20 mouse cellular contexts compared by ENCODE assay signal in the genomic region with DNA sequence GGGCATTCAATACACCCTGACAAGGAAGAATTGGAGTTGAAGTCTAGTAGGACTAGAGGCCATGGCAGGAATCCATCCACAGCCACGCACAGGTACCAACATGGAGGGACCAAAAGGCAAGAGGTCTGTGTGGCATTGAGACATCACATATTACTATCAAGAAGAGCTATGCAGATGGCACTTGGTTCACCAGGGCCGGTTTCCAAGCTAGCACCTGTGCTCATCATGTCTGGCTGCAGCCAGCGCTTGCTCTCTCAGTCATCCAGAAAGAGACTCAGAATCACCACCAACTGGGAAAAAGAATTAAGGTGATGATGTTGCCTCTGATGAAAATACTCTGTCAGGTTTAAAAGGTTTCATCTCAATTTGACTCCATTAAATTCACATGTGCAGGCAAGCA.
DNase-seq lines count a peak whose midpoint lies in the region; ATAC-seq lines count a peak whose summit lies in the region.
"Had no signal": no experiment of that assay in that cellular context is flagged by ENCODE, and none has a peak within 500 bp of the region (broad histone marks: within the 10 kb centered on the region; RNA-seq: fewer than 3 reads in every experiment).

No protein-coding gene starts in this region.

- H3K4me2 ChIP-seq in neural tube, embryonic 13.5 days: no peak overlapping the region
- H3K4me2 ChIP-seq: embryonic facial prominence, embryonic 13.5 days; forebrain, embryonic 13.5 days; hindbrain, embryonic 12.5 days; intestine, embryonic 15.5 days had no signal

- ATAC-seq in neural tube, embryonic 13.5 days (ENCODE audit: low read depth): no peak
- ATAC-seq: activated CD4-positive, CD25-positive, alpha-beta regulatory T cell, adult 4 months; forebrain, embryonic 13.5 days; intestine, embryonic 15.5 days; Patski had no signal

- no peak overlapping the region for H3K27ac ChIP-seq in heart, embryonic 10.5 days
- 0 out of 2 replicates have a peak overlapping the region, but pooled peaks have one; percentile 5 for H3K27ac ChIP-seq in neural tube, embryonic 13.5 days (replicated peaks)
- H3K27ac ChIP-seq: embryonic facial prominence, embryonic 13.5 days; forebrain, embryonic 13.5 days; gastrocnemius, adult 2 months; hindbrain, embryonic 12.5 days; intestine, embryonic 15.5 days had no signal

- peak; percentile 0 for DNase-seq in cerebellum, adult 9-10 months
- DNase-seq in cerebellum, adult 11-12 months: no peak
- DNase-seq in heart, adult 11 months: peak; percentile 76
- DNase-seq in heart, embryonic 10.5 days (ENCODE audit: low spot score): no peak
- no peak for DNase-seq in neural tube, embryonic 10.5 days (ENCODE audit: extremely low spot score, low spot score)
- DNase-seq in embryo, embryonic 11 days: no peak
- DNase-seq: adrenal gland, postnatal 14 days; gastrocnemius, adult 2 months; gastrocnemius, postnatal 25 days; heart, postnatal 10 days; heart, postnatal 4 days; kidney, adult 18-20 months had no signal

- H3K36me3 ChIP-seq in heart, embryonic 10.5 days: no peaks in the 10 kb centered on the region
- H3K36me3 ChIP-seq in neural tube, embryonic 13.5 days: no peaks in the 10 kb centered on the region
- H3K36me3 ChIP-seq: embryonic facial prominence, embryonic 13.5 days; hindbrain, embryonic 12.5 days; intestine, embryonic 15.5 days had no signal

- H3K4me3 ChIP-seq in heart, embryonic 10.5 days: no peak overlapping the region
- no peak overlapping the region for H3K4me3 ChIP-seq in neural tube, embryonic 13.5 days
- H3K4me3 ChIP-seq: embryonic facial prominence, embryonic 13.5 days; forebrain, embryonic 13.5 days; gastrocnemius, adult 2 months; hindbrain, embryonic 12.5 days; intestine, embryonic 15.5 days had no signal

- H3K4me1 ChIP-seq in heart, embryonic 10.5 days: peaks cover 6% of the 10 kb centered on the region
- H3K4me1 ChIP-seq in neural tube, embryonic 13.5 days (replicated peaks): peaks cover 4% of the 10 kb centered on the region; the same call in 1 of the 2 replicates
- H3K4me1 ChIP-seq: embryonic facial prominence, embryonic 13.5 days; forebrain, embryonic 13.5 days; hindbrain, embryonic 12.5 days; intestine, embryonic 15.5 days had no signal

- H3K9ac ChIP-seq in neural tube, embryonic 13.5 days: no peak overlapping the region
- H3K9ac ChIP-seq: embryonic facial prominence, embryonic 13.5 days; forebrain, embryonic 13.5 days; hindbrain, embryonic 12.5 days; intestine, embryonic 15.5 days had no signal

- no peaks in the 10 kb centered on the region for H3K9me3 ChIP-seq in heart, embryonic 10.5 days
- H3K9me3 ChIP-seq in neural tube, embryonic 13.5 days: no peaks in the 10 kb centered on the region
- H3K9me3 ChIP-seq: embryonic facial prominence, embryonic 13.5 days; forebrain, embryonic 13.5 days; hindbrain, embryonic 12.5 days; intestine, embryonic 15.5 days had no signal

- no peaks in the 10 kb centered on the region for H3K27me3 ChIP-seq in heart, embryonic 10.5 days (ENCODE audit: insufficient read depth, poor library complexity, severe bottlenecking)
- no peaks in the 10 kb centered on the region for H3K27me3 ChIP-seq in neural tube, embryonic 13.5 days
- H3K27me3 ChIP-seq: CH12.LX; embryonic facial prominence, embryonic 13.5 days; forebrain, embryonic 13.5 days; hindbrain, embryonic 12.5 days; intestine, embryonic 15.5 days had no signal

- 86% methylated on average over 3 of the region's 3 CpGs for WGBS in heart, embryonic 10.5 days
- WGBS in neural tube, embryonic 13.5 days: 82% methylated on average over 3 of the region's 3 CpGs

Comparison
In these comparisons a context has a peak if more than half of its experiments do, and no peak if none do; other contexts are left out.
1. DNase-seq: peak in cerebellum, adult 9-10 months (single experiment) and heart, adult 11 months (single experiment); none in cerebellum, adult 11-12 months (single experiment), heart, embryonic 10.5 days (single experiment), neural tube, embryonic 10.5 days (single experiment) and embryo, embryonic 11 days (single experiment).